Mouse (Mus musculus) neural tube, embryonic 12.5 days (tissue): ENCODE measurements around the gene Nsg1. TPM values are rescaled to one million over a fixed set of nuclear protein-coding genes. Genes with fewer than 3 reads are reported as not detected.

Source experiments
- ATAC-seq: fragments of 200-750 bp; cut with Nextera tagmentation; 2 replicates; pipeline ENCODE4 v1.8.0; 2017; ENCODE audit warnings: low read depth, mild to moderate bottlenecking, moderate TSS enrichment, moderate library complexity; ENCODE audit not compliant: low FRiP score
- H3K27ac ChIP-seq: fragments of 300-500 bp; sonication (generic); 2 replicates; pipeline ENCODE4 v1.5.1; 2016
- H3K27me3 ChIP-seq: fragments of 300-500 bp; sonication (generic); replicated peaks from 2 replicates; pipeline ENCODE4 v1.6.1; 2016; ENCODE audit warnings: mild to moderate bottlenecking
- H3K36me3 ChIP-seq: fragments of 300-500 bp; sonication (generic); 2 replicates; pipeline ENCODE4 v1.6.1; 2016; ENCODE audit warnings: mild to moderate bottlenecking
- H3K4me1 ChIP-seq: fragments of 300-500 bp; sonication (generic); 2 replicates; pipeline ENCODE4 v1.6.1; 2016
- H3K4me2 ChIP-seq: fragments of 300-500 bp; sonication (generic); replicated peaks from 2 replicates; pipeline ENCODE4 v1.6.1; 2016; ENCODE audit warnings: mild to moderate bottlenecking
- H3K4me3 ChIP-seq: fragments of 300-500 bp; sonication (generic); 2 replicates; pipeline ENCODE4 v1.5.1; 2016
- H3K9ac ChIP-seq: fragments of 300-500 bp; sonication (generic); 2 replicates; pipeline ENCODE4 v1.6.1; 2016; ENCODE audit warnings: mild to moderate bottlenecking
- H3K9me3 ChIP-seq: fragments of 300-500 bp; sonication (generic); 2 replicates; pipeline ENCODE4 v1.6.1; 2016; ENCODE audit warnings: mild to moderate bottlenecking
- WGBS: fragments of 180-500 bp; shearing (Covaris S2); methylation state at CpG from one replicate; pipeline ENCODE4 v1.1.7; 2016; 5-methylcytosine and 5-hydroxymethylcytosine counted together
- polyA plus RNA-seq: library from polyadenylated mRNA; unstranded; fragments of >200 nt; fragmentation: Nextera tagmentation; extraction: Ambion mirVana; gene quantifications from 2 replicates; pipeline ENCODE4 v1.2.1, GENCODE M21; 2016

Nsg1 gene
- polyA plus RNA-seq, 1 experiment from 2014 or later, result 530 TPM

GRCm38 (mm10) chr5:38129339-38129738 lies 30.4 kb downstream of the Nsg1 start:
- Histone ChIP-seq H3K27me3 (no peaks in the 10 kb centered on the region), H3K36me3 (peaks cover 12% of the 10 kb centered on the region), H3K4me2 (no peak overlapping the region), H3K9me3 (no peaks in the 10 kb centered on the region), H3K4me3 (no peak overlapping the region), H3K9ac (no peak overlapping the region), H3K27ac (no peak overlapping the region), H3K4me1 (no peaks in the 10 kb centered on the region)
- 87% methylated on average over 2 of the region's 2 CpGs for WGBS
- ATAC-seq, result no peak

DNA sequence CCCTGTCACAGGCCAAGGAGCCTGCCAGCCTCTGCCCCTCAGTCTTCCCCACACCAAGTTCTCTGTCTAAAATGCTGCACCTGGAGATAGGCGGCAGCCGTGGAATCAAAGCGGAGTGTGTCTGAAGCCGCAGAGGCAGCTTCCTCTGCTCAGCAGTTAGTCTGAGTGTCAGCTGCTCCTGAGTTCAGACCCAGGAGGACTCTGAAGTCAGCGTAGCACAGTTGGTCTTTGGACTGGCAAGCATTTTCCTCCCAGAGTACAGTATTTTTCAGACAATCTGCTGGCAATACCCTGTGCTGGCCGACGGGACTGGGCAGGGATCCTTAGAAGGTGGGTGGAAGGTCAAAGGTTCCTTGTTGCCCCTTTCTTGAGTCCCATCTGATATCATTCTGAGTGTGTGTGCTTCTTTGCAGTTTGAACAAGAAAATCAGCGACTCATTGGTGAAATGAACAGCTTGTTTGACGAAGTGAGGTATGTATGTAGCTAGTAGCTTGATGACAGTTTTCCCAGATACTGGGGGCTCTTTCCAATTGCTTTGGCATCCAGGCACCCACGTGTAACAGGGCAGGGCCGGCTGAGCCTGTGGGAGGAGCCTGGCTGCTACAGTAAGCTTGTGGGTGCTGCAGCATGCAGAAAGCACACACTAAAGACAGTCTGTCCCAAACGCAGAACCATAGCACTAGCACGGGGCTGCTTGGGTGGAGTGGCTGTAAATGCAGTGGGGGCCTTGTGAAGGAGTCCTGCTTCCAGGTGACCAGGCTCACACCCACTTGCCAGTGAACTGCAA lies 33.0 kb downstream of the Nsg1 start:
- Histone ChIP-seq H3K36me3 (peaks cover 17% of the 10 kb centered on the region), H3K4me3 (no peak overlapping the region), H3K27ac (no peak overlapping the region), H3K27me3 (no peaks in the 10 kb centered on the region), H3K9me3 (no peaks in the 10 kb centered on the region), H3K9ac (no peak overlapping the region), H3K4me2 (no peak overlapping the region), H3K4me1 (no peaks in the 10 kb centered on the region)
- no peak for ATAC-seq
- 88% methylated on average over 13 of the region's 13 CpGs for WGBS

DNA sequence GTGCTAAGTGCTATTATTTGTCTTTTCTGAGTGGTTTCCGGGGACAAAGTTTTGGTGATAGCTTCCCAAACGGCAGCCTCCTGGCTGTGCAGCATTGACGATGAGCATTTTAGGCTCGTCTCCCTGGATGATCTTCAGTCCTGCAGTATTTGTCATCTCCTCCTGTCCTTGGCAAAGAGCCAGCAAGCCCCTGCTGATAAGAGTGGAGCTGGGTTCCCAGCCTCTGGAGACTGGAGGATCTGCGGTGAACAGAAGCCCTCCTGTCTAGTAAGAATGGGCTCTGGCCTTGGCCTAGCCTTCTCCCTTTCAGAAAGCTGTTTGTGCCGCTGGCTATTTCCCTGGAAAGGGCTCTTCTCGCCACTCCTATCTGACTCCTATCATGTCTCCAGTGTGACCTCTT lies 38.0 kb downstream of the Nsg1 start:
- ATAC-seq, result no peak

GRCm38 (mm10) chr5:38119268-38119667 lies 40.4 kb downstream of the Nsg1 start:
- Histone ChIP-seq H3K36me3 (peaks cover 28% of the 10 kb centered on the region), H3K4me1 (no peaks in the 10 kb centered on the region), H3K4me2 (no peak overlapping the region), H3K27ac (no peak overlapping the region), H3K9me3 (no peaks in the 10 kb centered on the region), H3K4me3 (no peak overlapping the region), H3K9ac (no peak overlapping the region), H3K27me3 (no peaks in the 10 kb centered on the region)
- ATAC-seq, result no peak
- WGBS, result 90% methylated on average over 5 of the region's 5 CpGs

More for the DNA sequence above, 38.0 kb downstream of the Nsg1 start:
- H3K9ac ChIP-seq, result no peak overlapping the region
- H3K27ac ChIP-seq, result no peak overlapping the region
- no peak overlapping the region for H3K4me3 ChIP-seq
- no peaks in the 10 kb centered on the region for H3K4me1 ChIP-seq
- H3K9me3 ChIP-seq, result no peaks in the 10 kb centered on the region
- H3K27me3 ChIP-seq, result no peaks in the 10 kb centered on the region
- WGBS, result 77% methylated on average over 7 of the region's 7 CpGs
- no peak overlapping the region for H3K4me2 ChIP-seq
- H3K36me3 ChIP-seq, result peaks cover 18% of the 10 kb centered on the region

DNA sequence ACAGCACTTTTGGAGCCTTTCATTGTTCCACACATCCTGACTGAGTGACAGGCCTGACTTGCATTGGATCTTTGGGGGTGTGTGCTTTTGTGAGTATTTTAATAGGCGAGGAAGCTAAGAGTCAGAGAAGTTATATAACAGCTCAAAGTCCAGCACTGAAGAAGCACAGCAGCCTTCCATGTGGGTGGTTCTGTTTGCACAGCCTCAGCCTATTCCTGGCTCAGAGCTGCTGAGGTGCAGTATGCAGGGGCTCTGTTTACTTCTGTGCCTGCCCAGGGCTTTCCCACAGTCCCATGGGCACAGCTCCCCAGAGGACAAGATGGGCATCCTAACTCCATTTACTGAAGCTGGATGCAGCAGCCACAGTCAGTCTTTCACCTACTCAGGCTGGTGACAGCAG lies 42.7 kb downstream of the Nsg1 start:
- Histone ChIP-seq H3K36me3 (peaks cover 28% of the 10 kb centered on the region), H3K9ac (no peak overlapping the region), H3K4me3 (no peak overlapping the region), H3K27me3 (no peaks in the 10 kb centered on the region), H3K4me2 (no peak overlapping the region), H3K27ac (no peak overlapping the region), H3K4me1 (no peaks in the 10 kb centered on the region), H3K9me3 (no peaks in the 10 kb centered on the region)
- no peak for ATAC-seq
- 86% methylated on average over 1 of the region's 1 CpGs for WGBS

- Histone ChIP-seq H3K27ac (no peak overlapping the region), H3K27me3 (no peaks in the 10 kb centered on the region), H3K9me3 (no peaks in the 10 kb centered on the region), H3K4me2 (no peak overlapping the region), H3K9ac (no peak overlapping the region), H3K36me3 (peaks cover 31% of the 10 kb centered on the region), H3K4me1 (no peaks in the 10 kb centered on the region), H3K4me3 (no peak overlapping the region)
- ATAC-seq, result no peak
- WGBS, result 93% methylated on average over 2 of the region's 2 CpGs
Measured at GRCm38 (mm10) chr5:38114526-38114925, 45.2 kb downstream of the Nsg1 start.

- Histone ChIP-seq H3K4me2 (no peak overlapping the region), H3K4me1 (no peaks in the 10 kb centered on the region; the same call in 1 of the 2 replicates), H3K9ac (no peak overlapping the region), H3K4me3 (no peak overlapping the region), H3K27me3 (no peaks in the 10 kb centered on the region), H3K36me3 (peaks cover 9% of the 10 kb centered on the region), H3K27ac (no peak overlapping the region), H3K9me3 (no peaks in the 10 kb centered on the region)
- 77% methylated on average over 10 of the region's 10 CpGs for WGBS
- peak; percentile 59; the same call in 1 of the 2 replicates for ATAC-seq
Measured at GRCm38 (mm10) chr5:38106807-38107206, 52.9 kb downstream of the Nsg1 start.

DNA sequence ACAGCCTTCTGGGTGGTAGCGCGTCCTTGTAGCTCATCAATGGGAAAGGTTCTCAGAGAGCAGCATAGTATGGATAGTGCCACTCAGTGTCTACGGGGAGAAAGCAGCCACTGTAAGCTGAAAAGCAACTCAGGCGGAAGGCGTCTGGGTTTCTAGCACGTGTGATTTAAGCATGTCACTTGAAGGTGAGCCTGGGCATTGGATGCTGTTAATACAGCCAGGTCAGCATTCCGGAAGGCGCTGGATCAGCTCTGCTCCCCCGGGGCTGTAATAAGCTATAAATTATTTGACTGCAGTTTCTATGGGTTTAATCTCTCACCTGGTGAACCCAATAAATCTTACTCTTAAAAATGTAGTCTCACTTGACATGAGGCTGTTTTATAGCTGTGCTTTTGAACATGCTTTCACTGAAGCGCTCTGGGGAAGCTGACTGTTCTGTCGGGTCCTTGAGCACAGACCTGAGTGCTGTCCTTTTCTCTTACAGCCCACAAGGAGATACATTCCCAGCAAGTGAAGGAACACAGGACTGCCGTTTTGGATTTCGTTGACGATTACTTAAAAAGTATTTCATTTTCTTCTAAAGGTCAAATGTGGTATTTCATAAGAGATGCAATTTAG lies 53.5 kb downstream of the Nsg1 start:
- Histone ChIP-seq H3K4me3 (no peak overlapping the region), H3K27ac (no peak overlapping the region), H3K36me3 (peaks cover 7% of the 10 kb centered on the region), H3K9ac (no peak overlapping the region), H3K27me3 (no peaks in the 10 kb centered on the region), H3K4me1 (no peaks in the 10 kb centered on the region; the same call in 1 of the 2 replicates), H3K9me3 (no peaks in the 10 kb centered on the region), H3K4me2 (no peak overlapping the region)
- 72% methylated on average over 14 of the region's 14 CpGs for WGBS
- ATAC-seq, result peak; percentile 73

DNA sequence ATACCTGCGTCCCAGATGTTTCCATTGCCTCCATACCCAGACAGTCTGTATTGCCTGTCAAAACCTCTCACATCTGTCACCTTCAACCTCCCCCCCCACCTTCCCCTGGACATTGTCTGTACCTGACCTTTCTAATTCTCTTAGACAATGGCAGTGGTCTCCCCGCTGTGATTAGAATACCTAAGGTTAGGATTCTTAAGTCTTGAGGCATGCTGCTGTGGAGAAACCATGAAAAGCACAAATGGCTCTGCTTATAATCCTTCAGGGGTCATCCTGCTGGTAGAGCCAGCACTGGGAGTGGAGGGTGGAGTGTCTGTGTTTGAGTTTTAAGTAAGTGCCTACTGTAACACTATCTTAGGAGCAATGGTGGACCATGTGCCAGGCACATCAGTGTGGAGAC lies 56.8 kb downstream of the Nsg1 start:
- Histone ChIP-seq H3K4me1 (no peaks in the 10 kb centered on the region; the same call in 1 of the 2 replicates), H3K27me3 (no peaks in the 10 kb centered on the region), H3K27ac (no peak overlapping the region), H3K9me3 (no peaks in the 10 kb centered on the region), H3K9ac (no peak overlapping the region), H3K4me3 (no peak overlapping the region), H3K4me2 (no peak overlapping the region), H3K36me3 (no peaks in the 10 kb centered on the region; the same call in none of the 2 replicates)
- 86% methylated on average over 2 of the region's 2 CpGs for WGBS
- no peak for ATAC-seq

GRCm38 (mm10) chr5:38099139-38099676 lies 60.5 kb downstream of the Nsg1 start:
- H3K4me2 ChIP-seq, result no peak overlapping the region
- H3K27ac ChIP-seq, result no peak overlapping the region
- H3K4me1 ChIP-seq, result no peaks in the 10 kb centered on the region
- H3K9me3 ChIP-seq, result no peaks in the 10 kb centered on the region
- WGBS, result 57% methylated on average over 2 of the region's 2 CpGs
- no peaks in the 10 kb centered on the region for H3K36me3 ChIP-seq
- H3K27me3 ChIP-seq, result no peaks in the 10 kb centered on the region
- no peak overlapping the region for H3K4me3 ChIP-seq
- H3K9ac ChIP-seq, result no peak overlapping the region
- ATAC-seq, result no peak

GRCm38 (mm10) chr5:38097501-38098093 lies 62.1 kb downstream of the Nsg1 start:
- H3K9me3 ChIP-seq, result no peaks in the 10 kb centered on the region
- WGBS, result 79% methylated on average over 4 of the region's 4 CpGs
- H3K9ac ChIP-seq, result no peak overlapping the region
- no peaks in the 10 kb centered on the region for H3K4me1 ChIP-seq
- no peaks in the 10 kb centered on the region for H3K36me3 ChIP-seq
- H3K4me3 ChIP-seq, result no peak overlapping the region
- ATAC-seq, result no peak
- no peak overlapping the region for H3K4me2 ChIP-seq
- no peak overlapping the region for H3K27ac ChIP-seq
- no peaks in the 10 kb centered on the region for H3K27me3 ChIP-seq

GRCm38 (mm10) chr5:38094331-38094730 lies 65.4 kb downstream of the Nsg1 start:
- H3K9me3 ChIP-seq, result no peaks in the 10 kb centered on the region
- WGBS, result 95% methylated on average over 2 of the region's 2 CpGs
- no peaks in the 10 kb centered on the region for H3K27me3 ChIP-seq
- peaks cover 9% of the 10 kb centered on the region for H3K4me1 ChIP-seq
- H3K36me3 ChIP-seq, result no peaks in the 10 kb centered on the region
- ATAC-seq, result no peak
- no peak overlapping the region for H3K27ac ChIP-seq
- no peak overlapping the region for H3K4me2 ChIP-seq
- no peak overlapping the region for H3K4me3 ChIP-seq
- no peak overlapping the region for H3K9ac ChIP-seq
